Mouse (Mus musculus) CD4-positive helper T cell, adult 2 months (primary cell): ENCODE data around the gene Cyb561.
A peak's percentile ranks its signal among the peaks of the same experiment; 100 is the strongest.

Experiments used
- DNase-seq: peaks from one replicate; pipeline ENCODE4 v3.0.0-alpha.2; 2012; ENCODE audit warnings: low read depth, missing footprints, low spot score

Gene Cyb561

GRCm38 (mm10) chr11:105952111-105952510 lies 1.0 kb downstream of the Cyb561 start:
- no peak for DNase-seq

GRCm38 (mm10) chr11:105951601-105952044 lies 1.5 kb downstream of the Cyb561 start:
- DNase-seq, result no peak

GRCm38 (mm10) chr11:105950519-105950918 lies 2.6 kb downstream of the Cyb561 start:
- no peak for DNase-seq

- DNase-seq, result no peak
Observed at GRCm38 (mm10) chr11:105948255-105948654, 4.9 kb downstream of the Cyb561 start.

- DNase-seq, result peak; percentile 54
Observed at GRCm38 (mm10) chr11:105946694-105947154, 6.4 kb downstream of the Cyb561 start.

GRCm38 (mm10) chr11:105944770-105945672 lies 8.1 kb downstream of the Cyb561 start:
- no peak for DNase-seq

- peak; percentile 77 for DNase-seq
Observed at GRCm38 (mm10) chr11:105944126-105944621, 9.0 kb downstream of the Cyb561 start.

GRCm38 (mm10) chr11:105943133-105944102 lies 9.7 kb downstream of the Cyb561 start:
- DNase-seq, result no peak

GRCm38 (mm10) chr11:105941973-105942372 lies 11.2 kb downstream of the Cyb561 start:
- no peak for DNase-seq

- no peak for DNase-seq
Observed at GRCm38 (mm10) chr11:105938771-105939170, 14.4 kb downstream of the Cyb561 start.

- DNase-seq, result no peak
Observed at GRCm38 (mm10) chr11:105936974-105937373, 16.2 kb downstream of the Cyb561 start.

GRCm38 (mm10) chr11:105936200-105936599 lies 16.9 kb downstream of the Cyb561 start:
- DNase-seq, result no peak

GRCm38 (mm10) chr11:105935496-105935895 lies 17.6 kb downstream of the Cyb561 start:
- DNase-seq, result no peak

GRCm38 (mm10) chr11:105934816-105935215 lies 18.3 kb downstream of the Cyb561 start:
- no peak for DNase-seq

- no peak for DNase-seq
Observed at GRCm38 (mm10) chr11:105934303-105934711, 18.8 kb downstream of the Cyb561 start.

- no peak for DNase-seq
Observed at GRCm38 (mm10) chr11:105933746-105934145, 19.4 kb downstream of the Cyb561 start.

- no peak for DNase-seq
Observed at GRCm38 (mm10) chr11:105931380-105931779, 21.8 kb downstream of the Cyb561 start.

GRCm38 (mm10) chr11:105928171-105928570 lies 25.0 kb downstream of the Cyb561 start:
- no peak for DNase-seq

- peak; percentile 72 for DNase-seq
Observed at GRCm38 (mm10) chr11:105927065-105928030, 25.8 kb downstream of the Cyb561 start.
